Mouse (Mus musculus) liver, embryonic 14.5 days (tissue): ENCODE results near the gene Selplg. TPM values are rescaled to one million over a fixed set of nuclear protein-coding genes. Genes with fewer than 3 reads are reported as not detected.
A peak's percentile ranks its signal among the peaks of the same experiment; 100 is the strongest.

ENCODE experiments used
- ATAC-seq: fragments of 200-750 bp; cut with Nextera tagmentation; 2 replicates; pipeline ENCODE4 v1.8.0; 2017; ENCODE audit warnings: moderate number of reproducible peaks, mild to moderate bottlenecking, moderate library complexity; ENCODE audit not compliant: insufficient read depth
- DNase-seq, 3 experiments: peaks; one replicate each; pipeline ENCODE4 v3.0.0-alpha.2; 2012 to 2013; ENCODE audit warnings: low read depth in 3 of 3, low spot score in 3 of 3
- H3K27ac ChIP-seq: fragments of 300-500 bp; sonication (generic); 2 replicates; pipeline ENCODE4 v1.5.1; 2014; ENCODE audit warnings: moderate library complexity, mild to moderate bottlenecking, control low read depth, inconsistent platforms
- H3K27me3 ChIP-seq: fragments of 300-500 bp; sonication (generic); 2 replicates; pipeline ENCODE4 v1.6.1; 2014; ENCODE audit warnings: mild to moderate bottlenecking, low read length, moderate library complexity; ENCODE audit not compliant: control insufficient read depth, insufficient read depth
- H3K36me3 ChIP-seq: fragments of 300-500 bp; sonication (generic); replicated peaks from 2 replicates; pipeline ENCODE4 v1.6.1; 2014; ENCODE audit warnings: low read depth; ENCODE audit not compliant: control insufficient read depth, insufficient read depth
- H3K4me1 ChIP-seq, 2 experiments: fragments of 200-500 bp in 1 of 2; fragments of 300-500 bp in 1 of 2; sonication (generic) in 1 of 2; replicated peaks; 2 replicates each; pipeline ENCODE4 v1.6.1; 2012 to 2014; ENCODE audit warnings: antibody characterized with exemption in 1 of 2, inconsistent platforms in 1 of 2, low read length in 1 of 2; ENCODE audit not compliant: control insufficient read depth in 2 of 2, insufficient read depth in 2 of 2
- H3K4me2 ChIP-seq: fragments of 300-500 bp; sonication (generic); 2 replicates; pipeline ENCODE4 v1.6.1; 2014; ENCODE audit warnings: low read depth, mild to moderate bottlenecking, control low read depth, moderate library complexity
- H3K4me3 ChIP-seq, 2 experiments: fragments of 200-500 bp in 1 of 2; fragments of 300-500 bp in 1 of 2; sonication (generic) in 1 of 2; 2 replicates each; pipeline ENCODE4 v1.5.1; 2012 to 2014; ENCODE audit warnings: low read depth in 2 of 2, low read length in 2 of 2, mild to moderate bottlenecking in 2 of 2, control low read depth in 1 of 2, inconsistent platforms in 1 of 2, moderate library complexity in 1 of 2; ENCODE audit not compliant: insufficient read depth in 1 of 2
- H3K9ac ChIP-seq: fragments of 300-500 bp; sonication (generic); replicated peaks from 2 replicates; pipeline ENCODE4 v1.6.1; 2014; ENCODE audit warnings: mild to moderate bottlenecking, control low read depth, moderate library complexity
- H3K9me3 ChIP-seq: fragments of 300-500 bp; sonication (generic); 2 replicates; pipeline ENCODE4 v1.6.1; 2016; ENCODE audit warnings: low read length, mixed read lengths; ENCODE audit not compliant: control insufficient read depth
- CTCF ChIP-seq: IDR thresholded peaks from 2 replicates; pipeline ENCODE4 v1.5.1; 2016; ENCODE audit warnings: antibody characterized with exemption, low read depth, control low read depth
- EP300 ChIP-seq: IDR thresholded peaks from 2 replicates; pipeline ENCODE4 v1.6.1; 2016; ENCODE audit warnings: antibody characterized with exemption, low read depth
- WGBS: fragments of 180-500 bp; shearing (Covaris S2); extraction: QIAGEN DNeasy Blood & Tissue Kit; methylation state at CpG from one replicate; pipeline ENCODE4 v1.1.7; 2014; ENCODE audit not compliant: insufficient replicate concordance; 5-methylcytosine and 5-hydroxymethylcytosine counted together
- polyA plus RNA-seq, 2 experiments: library from polyadenylated mRNA; depleted of rRNA in 1 of 2; stranded (reverse) in 1 of 2; unstranded in 1 of 2; fragments of >200 nt; fragmentation: Nextera tagmentation in 1 of 2; extraction: Ambion mirVana in 1 of 2; gene quantifications; 2 replicates each; pipeline versions ENCODE4 v1.2.1 to v1.2.3; 2012 to 2014

Selplg gene
- polyA plus RNA-seq, 2 experiments = 8.8 to 12.5 TPM

DNA sequence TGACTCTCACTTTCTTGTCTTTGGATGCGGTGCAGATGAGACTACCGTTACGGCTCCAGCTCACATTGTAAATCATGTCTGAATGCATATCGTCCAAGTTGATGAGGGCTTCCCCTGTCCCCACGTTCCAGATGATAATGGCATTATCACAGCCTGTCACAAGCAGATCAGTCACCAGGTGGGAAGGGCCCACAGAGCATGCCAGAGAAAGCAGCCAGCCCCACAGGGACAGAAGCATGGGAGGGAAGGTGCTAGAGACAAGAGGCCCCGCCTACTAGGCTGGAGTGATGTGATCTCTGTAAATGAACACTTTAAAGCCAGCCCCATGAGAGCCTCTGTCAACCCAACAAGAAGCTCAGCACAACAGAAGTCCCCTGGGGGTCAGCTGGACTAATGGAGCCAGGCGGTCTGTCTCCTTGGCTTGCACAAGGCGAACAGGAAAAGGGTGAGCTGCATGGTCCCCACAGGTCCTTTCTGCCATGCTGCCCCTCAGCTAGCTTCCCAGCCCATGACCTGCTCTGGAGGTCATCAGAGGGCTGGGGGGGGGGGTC lies 18.3 kb upstream of the Selplg start:
- peak in 1 of 3 experiments; percentile 34 for DNase-seq
- Histone ChIP-seq H3K4me3 (no peak overlapping the region), H3K27me3 (no peaks in the 10 kb centered on the region), H3K4me1 (peaks cover 16 to 18% of the 10 kb centered on the region in 2 experiments), H3K9ac (no peak overlapping the region), H3K9me3 (no peaks in the 10 kb centered on the region), H3K4me2 (no peak overlapping the region), H3K36me3 (peaks cover 4% of the 10 kb centered on the region; the same call in 1 of the 2 replicates), H3K27ac (no peak overlapping the region)
- ATAC-seq = peak; percentile 22; the same call in 1 of the 2 replicates
- TF ChIP-seq CTCF (no peak), EP300 (peak; percentile 53)
- 48% methylated on average over 8 of the region's 8 CpGs for whole genome bisulfite sequencing

DNA sequence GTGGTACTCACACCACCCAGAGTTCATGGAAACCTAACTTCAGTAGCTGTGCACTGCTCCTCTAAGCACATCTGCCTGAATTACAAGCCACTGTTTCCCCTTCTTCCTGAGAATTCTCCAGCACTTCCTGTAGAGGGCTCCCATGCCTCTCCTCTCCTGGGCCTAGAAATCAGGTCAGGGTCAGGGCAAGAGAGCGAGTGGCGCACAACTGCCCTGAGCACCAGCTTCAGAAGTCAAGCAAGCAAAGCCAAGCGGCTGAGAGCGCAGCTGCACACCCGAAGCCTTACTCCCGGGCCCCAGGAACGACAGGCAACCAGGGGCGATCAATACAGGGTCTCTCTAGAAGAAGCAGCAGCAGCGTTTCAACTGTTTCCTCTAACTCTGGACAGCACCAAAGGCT lies 15.2 kb upstream of the Selplg start:
- DNase-seq (no peak), ATAC-seq (no peak)
- peaks cover 12% of the 10 kb centered on the region; the same call in 1 of the 2 replicates for H3K36me3 ChIP-seq
- no peak overlapping the region for H3K27ac ChIP-seq
- no peak overlapping the region for H3K9ac ChIP-seq
- no peak overlapping the region for H3K4me2 ChIP-seq
- no peaks in the 10 kb centered on the region for H3K27me3 ChIP-seq
- H3K4me1 ChIP-seq = peaks cover 16 to 18% of the 10 kb centered on the region in 2 experiments
- no peak overlapping the region for H3K4me3 ChIP-seq
- H3K9me3 ChIP-seq = no peaks in the 10 kb centered on the region
- TF ChIP-seq EP300 (no peak), CTCF (no peak)
- 80% methylated on average over 9 of the region's 9 CpGs for WGBS

DNA sequence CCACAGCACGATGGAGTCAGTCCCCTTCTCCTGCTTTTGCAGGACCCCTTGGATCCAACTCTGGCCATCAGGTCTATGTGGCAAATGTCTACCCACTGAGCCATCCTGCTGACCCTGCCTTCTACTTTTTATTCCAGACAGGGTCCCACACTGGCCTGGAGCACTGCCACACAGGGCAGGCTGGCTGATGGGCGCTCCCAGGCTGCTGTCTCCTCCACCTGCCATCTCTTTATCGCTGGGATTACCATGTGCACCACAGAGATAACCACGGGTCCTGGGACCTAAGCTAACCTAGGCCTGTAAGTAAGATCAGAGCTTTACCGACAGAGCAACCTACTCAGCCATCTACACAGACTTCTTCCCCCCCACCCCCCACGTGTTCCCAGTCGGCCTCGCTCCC lies 14.2 kb upstream of the Selplg start:
- 26% methylated on average over 8 of the region's 8 CpGs for WGBS
- H3K27me3 ChIP-seq = no peaks in the 10 kb centered on the region
- peak; percentile 97 for ATAC-seq
- no peaks in the 10 kb centered on the region for H3K9me3 ChIP-seq
- peak overlapping the region; percentile 49 for H3K4me2 ChIP-seq
- peak overlapping the region; percentile 68 for H3K27ac ChIP-seq
- peak; percentile 78 to 80 (median 79) for DNase-seq
- peaks cover 16 to 18% of the 10 kb centered on the region in 2 experiments for H3K4me1 ChIP-seq
- TF ChIP-seq EP300 (peak; percentile 89), CTCF (no peak)
- H3K4me3 ChIP-seq = no peak overlapping the region
- H3K36me3 ChIP-seq = peaks cover 12% of the 10 kb centered on the region; the same call in 1 of the 2 replicates
- peak overlapping the region; percentile 43 for H3K9ac ChIP-seq

DNA sequence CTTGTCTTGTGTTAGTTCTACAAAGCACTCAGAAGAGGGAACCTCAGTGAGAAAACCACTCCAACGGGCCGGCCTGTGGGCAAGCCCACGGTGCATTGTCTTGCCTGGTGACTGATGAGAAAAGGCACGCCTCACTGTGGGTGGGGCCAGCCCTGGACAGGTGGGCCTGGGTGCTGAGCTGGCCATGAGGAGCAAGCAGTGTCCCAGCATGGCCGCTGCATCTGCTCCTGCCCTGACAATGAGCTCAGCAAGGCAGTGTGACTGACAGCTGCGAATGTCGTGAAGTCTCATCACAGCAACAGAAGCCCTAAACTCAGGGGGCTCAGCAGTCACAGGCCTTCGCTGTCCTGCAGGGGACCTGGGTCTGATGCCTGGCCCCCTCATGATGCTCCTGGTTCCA lies 13.2 kb upstream of the Selplg start:
- ATAC-seq (no peak), DNase-seq (no peak)
- H3K4me2 ChIP-seq = no peak overlapping the region
- H3K9me3 ChIP-seq = no peaks in the 10 kb centered on the region
- TF ChIP-seq EP300 (no peak), CTCF (no peak)
- H3K4me3 ChIP-seq = no peak overlapping the region
- WGBS = 82% methylated on average over 8 of the region's 8 CpGs
- no peak overlapping the region for H3K27ac ChIP-seq
- peaks cover 16 to 17% of the 10 kb centered on the region in 2 experiments for H3K4me1 ChIP-seq
- H3K9ac ChIP-seq = no peak overlapping the region
- no peaks in the 10 kb centered on the region for H3K27me3 ChIP-seq
- H3K36me3 ChIP-seq = peaks cover 12% of the 10 kb centered on the region; the same call in 1 of the 2 replicates

DNA sequence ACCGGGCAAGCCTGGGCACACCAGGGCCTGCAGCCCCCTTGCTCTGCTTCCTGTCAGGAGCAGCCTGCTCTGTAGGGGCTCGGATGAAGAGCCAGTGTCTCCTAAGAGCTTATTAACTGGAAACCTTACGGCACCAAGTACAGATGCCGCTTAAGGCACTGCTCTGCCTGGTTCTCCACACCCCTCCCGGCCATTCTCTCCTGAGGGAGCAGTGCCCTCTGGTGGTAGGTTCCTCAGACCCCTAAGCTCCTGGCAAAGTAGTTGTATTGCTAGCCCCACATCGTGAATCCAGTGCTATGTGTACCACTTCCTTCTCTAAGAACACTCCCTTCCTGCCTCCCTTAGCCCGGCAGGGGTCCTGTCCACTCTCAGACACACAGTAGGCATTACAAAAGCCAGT lies 12.3 kb upstream of the Selplg start:
- Histone ChIP-seq H3K4me2 (no peak overlapping the region), H3K27me3 (no peaks in the 10 kb centered on the region), H3K27ac (no peak overlapping the region), H3K4me1 (peaks cover 16% of the 10 kb centered on the region in 2 experiments), H3K9me3 (no peaks in the 10 kb centered on the region), H3K36me3 (peaks cover 12% of the 10 kb centered on the region; the same call in 1 of the 2 replicates), H3K4me3 (no peak overlapping the region), H3K9ac (no peak overlapping the region)
- no peak for TF ChIP-seq EP300
- peak; percentile 90 for TF ChIP-seq CTCF
- no peak for ATAC-seq
- WGBS = 42% methylated on average over 7 of the region's 7 CpGs
- peak in 1 of 3 experiments; percentile 20 for DNase-seq
